Mouse (Mus musculus): ENCODE results near the gene Tldc2. TPM values are rescaled to one million over a fixed set of nuclear protein-coding genes. Genes with fewer than 3 reads are reported as not detected.

The Tldc2 gene
- polyA plus RNA-seq, 1 experiment from 2014 or later = not detected

GRCm38 (mm10) chr2:157074186-157074724 lies 12.6 kb upstream of the Tldc2 start:
- H3K27ac ChIP-seq = no peak overlapping the region
- ATAC-seq (ENCODE audit: low FRiP score) = no peak
- 76% methylated on average over 9 of the region's 9 CpGs for WGBS
- H3K4me2 ChIP-seq = peak overlapping the region; percentile 95
- H3K9me3 ChIP-seq = no peaks in the 10 kb centered on the region
- peaks cover 17% of the 10 kb centered on the region; the same call in 1 of the 2 replicates for H3K36me3 ChIP-seq (replicated peaks)
- H3K4me3 ChIP-seq (replicated peaks) = no peak overlapping the region
- no peaks in the 10 kb centered on the region for H3K27me3 ChIP-seq
- peak overlapping the region; percentile 0; the same call in 1 of the 2 replicates for H3K9ac ChIP-seq
- H3K4me1 ChIP-seq = peaks cover 86% of the 10 kb centered on the region

GRCm38 (mm10) chr2:157074772-157075171 lies 12.1 kb upstream of the Tldc2 start:
- ATAC-seq (ENCODE audit: low FRiP score) = no peak
- 78% methylated on average over 5 of the region's 5 CpGs for WGBS
- Histone ChIP-seq H3K4me1 (peaks cover 84% of the 10 kb centered on the region), H3K9ac (peak overlapping the region; percentile 8; the same call in 1 of the 2 replicates), H3K27ac (no peak overlapping the region), H3K9me3 (no peaks in the 10 kb centered on the region), H3K36me3 (replicated peaks) (peaks cover 17% of the 10 kb centered on the region; the same call in 1 of the 2 replicates), H3K27me3 (no peaks in the 10 kb centered on the region), H3K4me2 (peak overlapping the region; percentile 95), H3K4me3 (replicated peaks) (no peak overlapping the region)

GRCm38 (mm10) chr2:157075226-157075625 lies 11.6 kb upstream of the Tldc2 start:
- 0 out of 2 replicates have a peak overlapping the region, but pooled peaks have one; percentile 8 for H3K9ac ChIP-seq
- peaks cover 17% of the 10 kb centered on the region; the same call in 1 of the 2 replicates for H3K36me3 ChIP-seq (replicated peaks)
- peak overlapping the region; percentile 95 for H3K4me2 ChIP-seq
- peak overlapping the region; percentile 17; the same call in 1 of the 2 replicates for H3K4me3 ChIP-seq (replicated peaks)
- no peaks in the 10 kb centered on the region for H3K9me3 ChIP-seq
- peaks cover 2% of the 10 kb centered on the region; the same call in 1 of the 2 replicates for H3K27me3 ChIP-seq
- peaks cover 84% of the 10 kb centered on the region for H3K4me1 ChIP-seq
- no peak overlapping the region for H3K27ac ChIP-seq
- 87% methylated on average over 3 of the region's 3 CpGs for WGBS
- no peak for ATAC-seq (ENCODE audit: low FRiP score)

- no peaks in the 10 kb centered on the region for H3K9me3 ChIP-seq
- no peak for ATAC-seq (ENCODE audit: low FRiP score)
- peak overlapping the region; percentile 8; the same call in 1 of the 2 replicates for H3K9ac ChIP-seq
- H3K4me1 ChIP-seq = peaks cover 79% of the 10 kb centered on the region
- peaks cover 17% of the 10 kb centered on the region; the same call in 1 of the 2 replicates for H3K36me3 ChIP-seq (replicated peaks)
- peak overlapping the region; percentile 95 for H3K4me2 ChIP-seq
- H3K4me3 ChIP-seq (replicated peaks) = peak overlapping the region; percentile 17
- WGBS = 78% methylated on average over 3 of the region's 3 CpGs
- no peak overlapping the region for H3K27ac ChIP-seq
- peaks cover 6% of the 10 kb centered on the region; the same call in 1 of the 2 replicates for H3K27me3 ChIP-seq
Measured at GRCm38 (mm10) chr2:157075685-157076084, 11.2 kb upstream of the Tldc2 start.

GRCm38 (mm10) chr2:157076585-157076984 lies 10.3 kb upstream of the Tldc2 start:
- no peak overlapping the region for H3K27ac ChIP-seq
- peaks cover 7% of the 10 kb centered on the region; the same call in 1 of the 2 replicates for H3K27me3 ChIP-seq
- 89% methylated on average over 7 of the region's 7 CpGs for WGBS
- H3K36me3 ChIP-seq (replicated peaks) = peaks cover 17% of the 10 kb centered on the region; the same call in 1 of the 2 replicates
- no peaks in the 10 kb centered on the region for H3K9me3 ChIP-seq
- peak overlapping the region; percentile 100 for H3K4me3 ChIP-seq (replicated peaks)
- ATAC-seq (ENCODE audit: low FRiP score) = no peak
- H3K4me2 ChIP-seq = peak overlapping the region; percentile 95
- peak overlapping the region; percentile 100; the same call in 1 of the 2 replicates for H3K9ac ChIP-seq
- peaks cover 70% of the 10 kb centered on the region for H3K4me1 ChIP-seq

- no peak for ATAC-seq (ENCODE audit: low FRiP score)
- H3K4me3 ChIP-seq (replicated peaks) = peak overlapping the region; percentile 100
- H3K9me3 ChIP-seq = no peaks in the 10 kb centered on the region
- 21% methylated on average over 5 of the region's 5 CpGs for WGBS
- peak overlapping the region; percentile 100 for H3K9ac ChIP-seq
- peaks cover 68% of the 10 kb centered on the region for H3K4me1 ChIP-seq
- peaks cover 17% of the 10 kb centered on the region; the same call in 1 of the 2 replicates for H3K36me3 ChIP-seq (replicated peaks)
- peaks cover 7% of the 10 kb centered on the region for H3K27me3 ChIP-seq
- peak overlapping the region; percentile 98 for H3K27ac ChIP-seq
- H3K4me2 ChIP-seq = peak overlapping the region; percentile 95
Measured at GRCm38 (mm10) chr2:157077160-157077559, 9.7 kb upstream of the Tldc2 start.

- Histone ChIP-seq H3K4me2 (peak overlapping the region; percentile 95), H3K9ac (peak overlapping the region; percentile 100), H3K9me3 (no peaks in the 10 kb centered on the region), H3K4me1 (peaks cover 66% of the 10 kb centered on the region), H3K27ac (peak overlapping the region; percentile 98), H3K27me3 (peaks cover 10% of the 10 kb centered on the region), H3K36me3 (replicated peaks) (peaks cover 16% of the 10 kb centered on the region; the same call in 1 of the 2 replicates), H3K4me3 (replicated peaks) (peak overlapping the region; percentile 100)
- ATAC-seq (ENCODE audit: low FRiP score) = no peak
- WGBS = under 1% methylated on average over 15 of the region's 15 CpGs
Measured at GRCm38 (mm10) chr2:157077641-157078058, 9.2 kb upstream of the Tldc2 start.

GRCm38 (mm10) chr2:157078059-157078792 lies 8.6 kb upstream of the Tldc2 start:
- peaks cover 61% of the 10 kb centered on the region for H3K4me1 ChIP-seq
- WGBS = under 1% methylated on average over 73 of the region's 79 CpGs

GRCm38 (mm10) chr2:157078793-157079700 lies 7.8 kb upstream of the Tldc2 start, which contains the start of gene Soga1:
Gene Soga1 (minus strand): TSS chr2:157079254.
- no peaks in the 10 kb centered on the region for H3K9me3 ChIP-seq
- peaks cover 10% of the 10 kb centered on the region for H3K27me3 ChIP-seq
- peak within 1 kb of the TSS; percentile 95 for H3K4me2 ChIP-seq
- WGBS = under 1% methylated on average over 123 of the region's 136 CpGs
- peak within 1 kb of the TSS; percentile 98 for H3K27ac ChIP-seq
- H3K36me3 ChIP-seq (replicated peaks) = 0 out of 2 replicates have a peak, but pooled peaks cover 2% of the 10 kb centered on the region
- peak within 1 kb of the TSS; percentile 100 for H3K9ac ChIP-seq
- peak within 1 kb of the TSS; percentile 100 for H3K4me3 ChIP-seq (replicated peaks)
- H3K4me1 ChIP-seq = peaks cover 52% of the 10 kb centered on the region
- peak; percentile 87 for ATAC-seq (ENCODE audit: low FRiP score)

More at GRCm38 (mm10) chr2:157078059-157078792, 8.6 kb upstream of the Tldc2 start:
- Histone ChIP-seq H3K27ac (peak overlapping the region; percentile 98), H3K27me3 (peaks cover 10% of the 10 kb centered on the region), H3K4me3 (replicated peaks) (peak overlapping the region; percentile 100), H3K36me3 (replicated peaks) (peaks cover 10% of the 10 kb centered on the region; the same call in 1 of the 2 replicates), H3K9me3 (no peaks in the 10 kb centered on the region), H3K4me2 (peak overlapping the region; percentile 95), H3K9ac (peak overlapping the region; percentile 100)
- ATAC-seq (ENCODE audit: low FRiP score) = peak; percentile 39

GRCm38 (mm10) chr2:157079701-157080180 lies 7.1 kb upstream of the Tldc2 start:
- ATAC-seq (ENCODE audit: low FRiP score) = no peak
- Histone ChIP-seq H3K4me3 (replicated peaks) (peak overlapping the region; percentile 100), H3K27me3 (peaks cover 10% of the 10 kb centered on the region), H3K9me3 (no peaks in the 10 kb centered on the region), H3K4me1 (peaks cover 45% of the 10 kb centered on the region), H3K27ac (peak overlapping the region; percentile 98), H3K9ac (peak overlapping the region; percentile 100), H3K36me3 (replicated peaks) (no peaks in the 10 kb centered on the region), H3K4me2 (peak overlapping the region; percentile 95)
- 15% methylated on average over 16 of the region's 16 CpGs for WGBS

- 95% methylated on average over 8 of the region's 8 CpGs for WGBS
- H3K4me2 ChIP-seq = no peak overlapping the region
- no peak overlapping the region for H3K9ac ChIP-seq
- H3K36me3 ChIP-seq (replicated peaks) = no peaks in the 10 kb centered on the region
- H3K27me3 ChIP-seq = peaks cover 10% of the 10 kb centered on the region
- no peaks in the 10 kb centered on the region for H3K9me3 ChIP-seq
- no peak for ATAC-seq (ENCODE audit: low FRiP score)
- no peak overlapping the region for H3K27ac ChIP-seq
- peaks cover 30% of the 10 kb centered on the region for H3K4me1 ChIP-seq
- no peak overlapping the region for H3K4me3 ChIP-seq (replicated peaks)
Measured at GRCm38 (mm10) chr2:157081331-157081730, 5.5 kb upstream of the Tldc2 start.
